Mouse (Mus musculus): ENCODE data around the gene Rpia. TPM values are rescaled to one million over a fixed set of nuclear protein-coding genes. Genes with fewer than 3 reads are reported as not detected.
A peak's percentile ranks its signal among the peaks of the same experiment; 100 is the strongest.

The Rpia gene
- polyA plus RNA-seq, 1 experiment from 2014 or later, result 3.6 TPM

GRCm38 (mm10) chr6:70764551-70764950 lies 27.5 kb downstream of the Rpia start:
- Histone ChIP-seq H3K27ac (replicated peaks) (no peak overlapping the region), H3K4me2 (no peak overlapping the region), H3K27me3 (no peaks in the 10 kb centered on the region), H3K9ac (no peak overlapping the region), H3K9me3 (no peaks in the 10 kb centered on the region), H3K4me1 (replicated peaks) (no peaks in the 10 kb centered on the region), H3K36me3 (peaks cover 40% of the 10 kb centered on the region), H3K4me3 (no peak overlapping the region)
- WGBS, result 94% methylated on average over 5 of the region's 5 CpGs
- no peak for ATAC-seq (ENCODE audit: low read depth)

- 89% methylated on average over 4 of the region's 4 CpGs for WGBS
- no peak for ATAC-seq (ENCODE audit: low read depth)
Observed at GRCm38 (mm10) chr6:70763881-70764280, 28.2 kb downstream of the Rpia start.

GRCm38 (mm10) chr6:70762659-70763058 lies 29.4 kb downstream of the Rpia start:
- H3K36me3 ChIP-seq, result peaks cover 24% of the 10 kb centered on the region
- no peak overlapping the region for H3K4me3 ChIP-seq
- no peaks in the 10 kb centered on the region for H3K4me1 ChIP-seq (replicated peaks)
- H3K27me3 ChIP-seq, result no peaks in the 10 kb centered on the region
- no peak overlapping the region for H3K4me2 ChIP-seq
- H3K9me3 ChIP-seq, result no peaks in the 10 kb centered on the region
- H3K27ac ChIP-seq (replicated peaks), result no peak overlapping the region
- 89% methylated on average over 6 of the region's 6 CpGs for WGBS
- ATAC-seq (ENCODE audit: low read depth), result no peak
- no peak overlapping the region for H3K9ac ChIP-seq

More at GRCm38 (mm10) chr6:70763881-70764280, 28.2 kb downstream of the Rpia start:
- H3K27ac ChIP-seq (replicated peaks), result no peak overlapping the region
- H3K4me3 ChIP-seq, result no peak overlapping the region
- H3K36me3 ChIP-seq, result peaks cover 36% of the 10 kb centered on the region
- H3K9me3 ChIP-seq, result no peaks in the 10 kb centered on the region
- no peak overlapping the region for H3K9ac ChIP-seq
- H3K4me2 ChIP-seq, result no peak overlapping the region
- no peaks in the 10 kb centered on the region for H3K27me3 ChIP-seq
- H3K4me1 ChIP-seq (replicated peaks), result no peaks in the 10 kb centered on the region

GRCm38 (mm10) chr6:70760951-70761350 lies 31.1 kb downstream of the Rpia start:
- Histone ChIP-seq H3K4me2 (no peak overlapping the region), H3K36me3 (peaks cover 8% of the 10 kb centered on the region), H3K4me3 (no peak overlapping the region), H3K27me3 (no peaks in the 10 kb centered on the region), H3K4me1 (replicated peaks) (no peaks in the 10 kb centered on the region), H3K9me3 (no peaks in the 10 kb centered on the region), H3K9ac (no peak overlapping the region), H3K27ac (replicated peaks) (no peak overlapping the region)
- ATAC-seq (ENCODE audit: low read depth), result no peak
- 81% methylated on average over 4 of the region's 4 CpGs for WGBS

- 88% methylated on average over 10 of the region's 10 CpGs for WGBS
- no peak for ATAC-seq (ENCODE audit: low read depth)
- Histone ChIP-seq H3K9ac (no peak overlapping the region), H3K4me3 (no peak overlapping the region), H3K9me3 (no peaks in the 10 kb centered on the region), H3K36me3 (no peaks in the 10 kb centered on the region), H3K4me2 (no peak overlapping the region), H3K27ac (replicated peaks) (no peak overlapping the region), H3K4me1 (replicated peaks) (peaks cover 4% of the 10 kb centered on the region; the same call in 1 of the 2 replicates), H3K27me3 (no peaks in the 10 kb centered on the region)
Observed at GRCm38 (mm10) chr6:70754833-70755232, 37.2 kb downstream of the Rpia start.

DNA sequence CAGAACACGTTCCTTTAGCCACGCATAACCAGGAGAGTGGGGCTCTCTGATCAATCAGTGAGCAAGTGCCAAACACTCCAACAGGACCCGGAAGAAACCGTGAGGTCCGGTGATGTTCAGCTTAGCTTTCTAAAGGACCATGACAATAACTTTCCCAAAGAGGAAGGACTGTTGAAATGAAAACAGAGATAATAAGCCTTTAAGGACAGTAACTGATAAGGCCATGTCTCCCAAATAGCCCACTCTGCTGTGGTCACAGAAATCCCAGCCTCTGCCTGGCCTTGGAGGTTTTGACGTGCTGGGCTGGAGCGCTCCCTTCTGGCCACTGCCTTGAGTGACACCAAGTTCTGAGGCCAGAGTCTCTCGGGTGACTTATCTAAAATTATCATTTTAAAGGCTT lies 39.7 kb downstream of the Rpia start:
- no peak overlapping the region for H3K27ac ChIP-seq (replicated peaks)
- no peak overlapping the region for H3K4me3 ChIP-seq
- peaks cover 4% of the 10 kb centered on the region; the same call in 1 of the 2 replicates for H3K4me1 ChIP-seq (replicated peaks)
- no peak overlapping the region for H3K4me2 ChIP-seq
- ATAC-seq (ENCODE audit: low read depth), result no peak
- H3K36me3 ChIP-seq, result no peaks in the 10 kb centered on the region
- 58% methylated on average over 8 of the region's 8 CpGs for WGBS
- no peak overlapping the region for H3K9ac ChIP-seq
- no peaks in the 10 kb centered on the region for H3K27me3 ChIP-seq
- H3K9me3 ChIP-seq, result no peaks in the 10 kb centered on the region

DNA sequence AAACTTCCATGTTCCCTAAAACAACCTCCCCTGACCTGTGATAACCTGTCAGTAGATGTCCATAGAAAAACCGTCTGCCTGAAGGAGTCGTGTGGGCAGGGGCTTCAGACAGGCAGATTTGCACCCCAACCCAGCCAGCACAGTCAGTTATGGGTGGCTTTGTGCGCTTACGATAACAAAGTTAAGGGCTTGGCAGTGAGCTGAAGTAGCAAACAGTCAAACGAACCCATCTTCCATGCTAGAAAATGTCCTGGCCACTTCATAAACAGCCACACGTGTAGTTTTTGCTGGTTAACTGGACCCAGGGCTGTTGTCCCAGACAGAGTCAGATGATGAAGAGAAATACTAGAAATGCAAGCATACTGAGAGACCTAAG lies 40.1 kb downstream of the Rpia start:
- no peak overlapping the region for H3K9ac ChIP-seq
- no peak overlapping the region for H3K4me3 ChIP-seq
- H3K4me2 ChIP-seq, result no peak overlapping the region
- H3K36me3 ChIP-seq, result no peaks in the 10 kb centered on the region
- ATAC-seq (ENCODE audit: low read depth), result no peak
- WGBS, result 78% methylated on average over 6 of the region's 6 CpGs
- no peak overlapping the region for H3K27ac ChIP-seq (replicated peaks)
- no peaks in the 10 kb centered on the region for H3K27me3 ChIP-seq
- H3K9me3 ChIP-seq, result no peaks in the 10 kb centered on the region
- H3K4me1 ChIP-seq (replicated peaks), result peaks cover 4% of the 10 kb centered on the region; the same call in 1 of the 2 replicates

DNA sequence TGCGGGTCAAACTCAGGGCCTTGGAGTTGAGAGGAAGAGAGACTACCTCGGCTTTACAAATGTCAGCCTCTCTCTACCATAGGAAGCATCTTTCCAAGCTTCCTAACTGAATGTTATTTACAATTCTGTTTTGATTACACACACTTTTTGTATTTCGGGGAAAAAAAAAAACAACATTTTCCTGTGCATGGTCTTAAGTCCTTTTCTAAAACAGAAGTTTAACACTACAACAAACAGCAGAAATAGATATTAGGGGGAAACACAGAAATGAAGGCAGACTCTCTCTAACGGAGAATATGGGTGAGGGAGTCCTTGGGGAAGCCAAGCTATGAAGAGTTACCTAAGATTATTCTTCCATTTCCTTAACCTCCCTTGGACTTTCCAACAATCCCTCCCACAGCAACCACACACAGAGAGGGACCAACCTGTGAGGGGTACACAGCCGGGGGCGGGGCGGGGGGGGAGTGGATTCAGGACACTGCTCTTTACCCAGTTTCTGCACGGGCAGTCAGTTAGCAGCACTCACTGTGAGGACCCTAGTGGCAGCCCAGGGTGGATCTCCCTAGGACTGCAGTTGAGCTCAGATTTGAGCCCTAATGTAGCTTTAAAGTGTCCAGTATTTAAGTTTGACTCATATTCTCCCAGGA lies 40.7 kb downstream of the Rpia start:
- H3K4me1 ChIP-seq (replicated peaks), result peaks cover 4% of the 10 kb centered on the region; the same call in 1 of the 2 replicates
- H3K4me3 ChIP-seq, result no peak overlapping the region
- no peak overlapping the region for H3K9ac ChIP-seq
- no peak for ATAC-seq (ENCODE audit: low read depth)
- H3K4me2 ChIP-seq, result no peak overlapping the region
- WGBS, result 75% methylated on average over 8 of the region's 8 CpGs
- H3K27me3 ChIP-seq, result no peaks in the 10 kb centered on the region
- no peaks in the 10 kb centered on the region for H3K9me3 ChIP-seq
- no peak overlapping the region for H3K27ac ChIP-seq (replicated peaks)
- no peaks in the 10 kb centered on the region for H3K36me3 ChIP-seq

GRCm38 (mm10) chr6:70749750-70750149 lies 42.3 kb downstream of the Rpia start:
- Histone ChIP-seq H3K27ac (replicated peaks) (no peak overlapping the region), H3K4me3 (no peak overlapping the region), H3K36me3 (no peaks in the 10 kb centered on the region), H3K4me1 (replicated peaks) (peaks cover 4% of the 10 kb centered on the region; the same call in 1 of the 2 replicates), H3K4me2 (no peak overlapping the region), H3K9me3 (no peaks in the 10 kb centered on the region), H3K9ac (no peak overlapping the region), H3K27me3 (no peaks in the 10 kb centered on the region)
- peak; percentile 50 for ATAC-seq (ENCODE audit: low read depth)
- WGBS, result 33% methylated on average over 1 of the region's 1 CpGs

- Histone ChIP-seq H3K4me3 (no peak overlapping the region), H3K9ac (no peak overlapping the region), H3K4me1 (replicated peaks) (no peaks in the 10 kb centered on the region), H3K9me3 (no peaks in the 10 kb centered on the region), H3K27ac (replicated peaks) (no peak overlapping the region), H3K4me2 (no peak overlapping the region), H3K36me3 (no peaks in the 10 kb centered on the region), H3K27me3 (no peaks in the 10 kb centered on the region)
- WGBS, result 90% methylated on average over 5 of the region's 5 CpGs
- no peak for ATAC-seq (ENCODE audit: low read depth)
Observed at GRCm38 (mm10) chr6:70747702-70748101, 44.3 kb downstream of the Rpia start.

GRCm38 (mm10) chr6:70743902-70744301 lies 48.1 kb downstream of the Rpia start:
- H3K4me1 ChIP-seq (replicated peaks), result no peaks in the 10 kb centered on the region
- H3K9me3 ChIP-seq, result no peaks in the 10 kb centered on the region
- no peak for ATAC-seq (ENCODE audit: low read depth)
- H3K27ac ChIP-seq (replicated peaks), result no peak overlapping the region
- no peaks in the 10 kb centered on the region for H3K27me3 ChIP-seq
- no peaks in the 10 kb centered on the region for H3K36me3 ChIP-seq
- H3K4me3 ChIP-seq, result no peak overlapping the region
- H3K9ac ChIP-seq, result no peak overlapping the region
- 88% methylated on average over 5 of the region's 5 CpGs for WGBS
- no peak overlapping the region for H3K4me2 ChIP-seq

DNA sequence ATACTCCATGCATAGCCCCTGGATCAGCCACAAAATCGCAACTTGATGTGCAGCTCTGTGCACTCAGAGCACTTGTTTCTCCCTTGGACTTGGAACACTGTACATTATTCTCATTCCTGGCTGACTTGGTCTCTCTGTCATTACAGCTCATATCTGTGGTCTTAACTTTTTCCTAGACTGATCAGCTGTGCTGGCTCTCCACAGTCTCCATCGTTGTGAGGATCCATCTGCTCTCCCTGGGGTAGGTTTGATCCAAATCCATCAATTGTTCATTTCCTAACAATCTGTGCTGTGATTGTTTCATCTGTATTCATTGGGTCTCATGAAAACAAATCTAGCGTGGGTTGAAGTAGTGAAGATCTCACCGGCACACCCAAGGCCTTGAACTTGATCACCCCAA lies 49.2 kb downstream of the Rpia start:
- ATAC-seq (ENCODE audit: low read depth), result no peak
- H3K36me3 ChIP-seq, result no peaks in the 10 kb centered on the region
- WGBS, result 87% methylated on average over 4 of the region's 4 CpGs
- H3K4me3 ChIP-seq, result no peak overlapping the region
- no peaks in the 10 kb centered on the region for H3K27me3 ChIP-seq
- H3K4me2 ChIP-seq, result no peak overlapping the region
- no peak overlapping the region for H3K27ac ChIP-seq (replicated peaks)
- H3K9me3 ChIP-seq, result no peaks in the 10 kb centered on the region
- no peaks in the 10 kb centered on the region for H3K4me1 ChIP-seq (replicated peaks)
- no peak overlapping the region for H3K9ac ChIP-seq

DNA sequence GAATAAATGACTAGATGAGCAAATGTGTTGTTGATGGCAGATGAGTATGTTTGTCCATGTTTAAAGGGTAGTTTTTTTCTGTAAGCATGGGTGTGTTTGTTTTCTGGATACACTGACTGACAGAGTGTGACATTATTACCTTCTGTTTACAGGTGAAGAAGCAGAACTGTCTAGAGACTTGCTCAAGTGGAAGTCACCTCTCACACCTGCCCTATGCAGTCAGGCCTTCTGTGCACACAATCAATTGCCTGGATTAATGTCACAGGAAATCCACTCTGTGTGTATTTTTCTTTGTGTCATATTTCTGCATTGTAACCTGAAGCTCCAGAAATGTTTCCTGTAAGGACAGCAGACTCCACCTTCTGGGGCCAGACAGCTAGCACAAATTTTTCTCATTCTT lies 51.5 kb downstream of the Rpia start:
- H3K27me3 ChIP-seq, result no peaks in the 10 kb centered on the region
- H3K4me3 ChIP-seq, result no peak overlapping the region
- no peak for ATAC-seq (ENCODE audit: low read depth)
- H3K36me3 ChIP-seq, result no peaks in the 10 kb centered on the region
- H3K4me2 ChIP-seq, result no peak overlapping the region
- no peak overlapping the region for H3K9ac ChIP-seq
- no peaks in the 10 kb centered on the region for H3K4me1 ChIP-seq (replicated peaks)
- H3K27ac ChIP-seq (replicated peaks), result no peak overlapping the region
- H3K9me3 ChIP-seq, result no peaks in the 10 kb centered on the region

Measured in neural tube, embryonic 13.5 days (tissue).